Mouse (Mus musculus): ENCODE results near the gene Rrbp1.

The Rrbp1 gene

DNA sequence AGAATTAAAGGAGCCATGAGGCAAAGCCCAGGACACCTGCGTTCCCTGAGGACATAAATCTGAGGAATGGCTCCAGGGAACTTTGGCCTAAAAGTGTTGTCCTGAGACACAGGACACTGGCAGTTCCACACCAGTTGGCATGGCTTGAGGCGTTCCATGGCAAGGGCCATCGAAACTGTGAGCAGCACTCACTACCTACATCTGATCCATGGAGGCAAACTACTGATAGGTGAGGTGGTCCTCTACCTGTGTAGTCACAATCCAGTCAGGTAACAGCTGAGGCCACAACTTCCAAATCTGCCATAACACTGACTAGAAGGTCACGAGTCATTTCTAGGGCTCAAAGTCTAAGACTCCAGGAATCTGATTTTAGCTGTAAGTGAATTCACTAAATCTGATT is 55.3 kb downstream of the Rrbp1 start:
- DNase-seq (ENCODE audit: extremely low read depth, low read depth, low spot score), result no peak

DNA sequence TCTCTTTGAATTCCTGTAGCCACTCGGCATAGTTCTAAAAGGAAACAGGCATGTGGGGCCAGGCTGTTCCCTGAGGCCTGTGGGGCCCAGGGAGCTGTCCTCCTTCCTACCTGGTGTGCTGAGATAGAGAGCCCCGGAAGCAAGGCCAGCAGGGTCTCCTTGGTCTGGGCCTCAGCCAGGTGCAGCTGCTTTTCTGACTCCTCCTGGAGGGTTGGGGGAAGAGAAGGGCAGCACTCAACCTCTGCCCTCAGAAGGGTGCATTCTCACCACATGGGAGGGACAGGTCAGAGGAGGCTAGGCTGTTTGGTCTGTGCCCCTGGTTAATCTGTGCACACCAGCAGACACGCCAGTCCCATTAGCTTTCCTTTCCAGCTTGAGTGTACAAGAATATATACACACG is 56.1 kb downstream of the Rrbp1 start:
- DNase-seq (ENCODE audit: extremely low read depth, low read depth, low spot score), result no peak

DNA sequence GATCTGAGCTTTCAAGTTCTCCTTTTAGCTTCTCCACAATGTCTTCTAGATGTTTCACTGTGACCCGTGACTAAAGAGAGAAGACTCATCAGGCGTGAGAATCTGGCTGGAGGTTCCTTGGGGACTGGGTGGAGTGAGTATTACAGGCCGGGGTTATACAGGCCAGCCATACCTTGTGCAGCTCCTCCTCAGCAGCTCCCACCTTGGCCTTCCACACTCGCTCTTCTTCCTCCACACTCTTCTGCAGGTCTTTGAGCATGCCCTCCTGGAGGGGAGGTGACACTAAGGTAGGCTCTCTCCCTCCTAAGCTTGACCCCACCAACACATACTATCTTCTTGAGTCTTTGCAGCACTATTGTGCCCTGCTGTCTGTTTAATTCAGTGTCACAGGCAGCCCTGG is 57.1 kb downstream of the Rrbp1 start:
- DNase-seq (ENCODE audit: extremely low read depth, low read depth, low spot score), result no peak

DNA sequence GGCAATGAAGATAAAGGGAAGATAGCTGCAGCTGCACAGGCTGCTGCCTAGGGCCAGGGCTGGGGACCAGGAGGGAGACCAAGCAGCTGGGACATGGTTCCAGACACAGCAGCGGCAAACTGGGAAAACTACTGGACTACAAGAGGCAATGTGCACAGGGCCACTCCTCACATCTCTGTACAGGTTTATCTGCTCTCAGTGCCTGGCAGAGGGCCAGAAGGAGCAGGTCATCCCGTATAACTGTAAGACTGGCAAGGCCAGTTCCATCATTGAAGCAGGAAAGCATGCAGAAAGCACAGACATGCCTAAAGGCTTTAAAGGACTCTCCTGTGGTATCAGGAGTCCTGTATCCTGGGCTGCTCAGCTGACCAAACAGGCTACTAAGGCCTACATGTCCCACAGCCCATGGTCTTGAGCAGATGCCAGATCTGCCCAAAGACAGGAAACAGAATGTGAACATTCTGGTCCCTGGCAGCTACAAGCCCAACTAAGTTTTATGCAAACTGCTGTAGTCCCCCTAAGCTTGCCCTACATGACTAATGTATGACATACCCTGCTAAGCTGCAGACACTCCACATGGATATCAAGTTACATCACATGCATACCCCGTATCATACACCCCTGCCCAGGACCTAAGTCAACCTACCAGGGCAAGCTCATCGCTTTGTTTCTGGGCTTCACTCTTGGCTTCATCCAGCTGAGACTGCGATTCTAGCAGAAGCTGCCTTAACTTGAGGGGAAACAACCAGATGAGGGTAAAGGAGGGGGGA is 59.3 kb downstream of the Rrbp1 start:
- DNase-seq (ENCODE audit: extremely low read depth, low read depth, low spot score), result no peak

DNA sequence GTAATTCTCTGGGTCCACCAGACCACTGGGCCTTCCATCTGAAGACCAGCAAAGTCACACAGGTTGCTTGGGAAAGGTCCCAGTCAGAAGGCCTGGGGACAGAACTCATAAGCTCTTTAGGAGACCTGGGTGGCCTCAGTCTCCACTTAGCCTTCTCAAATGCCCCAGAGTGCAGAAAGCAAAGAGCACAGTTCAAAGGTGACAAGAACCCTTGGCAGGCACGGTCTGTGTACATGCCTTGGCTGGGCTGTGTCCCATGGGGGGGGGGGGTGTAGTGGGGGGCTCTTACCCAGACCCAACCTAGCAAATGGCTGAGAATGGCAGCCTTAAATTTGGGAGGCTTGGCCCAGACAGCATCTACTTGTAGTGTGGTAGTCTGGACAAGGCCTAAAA is 60.0 kb downstream of the Rrbp1 start:
- no peak for DNase-seq (ENCODE audit: extremely low read depth, low read depth, low spot score)

DNA sequence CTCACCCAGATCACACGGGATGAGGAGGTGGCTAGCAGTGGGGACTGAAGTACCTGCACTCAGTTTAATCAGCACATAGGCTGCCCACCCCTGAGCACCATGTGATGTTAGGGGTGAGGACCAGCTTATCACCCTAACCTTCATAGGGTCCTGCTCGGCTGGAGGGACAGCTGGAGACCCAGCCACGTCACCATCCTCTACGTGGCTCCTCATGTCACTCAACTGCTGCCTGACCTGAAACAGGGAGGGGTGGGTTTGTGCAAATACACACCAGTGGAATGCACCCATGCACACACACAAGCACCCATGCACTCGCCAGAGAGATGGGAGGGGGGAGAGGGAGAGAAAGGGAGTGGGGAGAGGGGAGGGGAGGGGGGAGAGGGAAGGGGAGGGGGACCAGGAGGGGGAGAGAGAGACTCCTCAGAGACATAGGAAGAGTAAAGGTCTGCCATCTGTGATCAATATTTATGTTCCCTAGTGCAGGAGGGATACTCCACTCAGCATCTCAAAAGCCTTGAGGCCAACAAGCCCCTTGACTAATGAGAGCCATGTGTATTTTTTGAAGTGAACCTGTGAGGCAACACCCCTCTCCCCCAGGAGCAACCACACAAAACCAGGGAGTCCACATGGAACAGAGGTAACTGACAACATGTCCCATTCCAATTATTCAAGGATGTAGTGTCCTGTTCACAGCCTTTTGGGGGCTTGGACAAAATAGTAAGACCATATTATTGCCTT is 60.6 kb downstream of the Rrbp1 start:
- no peak for DNase-seq (ENCODE audit: extremely low read depth, low read depth, low spot score)

DNA sequence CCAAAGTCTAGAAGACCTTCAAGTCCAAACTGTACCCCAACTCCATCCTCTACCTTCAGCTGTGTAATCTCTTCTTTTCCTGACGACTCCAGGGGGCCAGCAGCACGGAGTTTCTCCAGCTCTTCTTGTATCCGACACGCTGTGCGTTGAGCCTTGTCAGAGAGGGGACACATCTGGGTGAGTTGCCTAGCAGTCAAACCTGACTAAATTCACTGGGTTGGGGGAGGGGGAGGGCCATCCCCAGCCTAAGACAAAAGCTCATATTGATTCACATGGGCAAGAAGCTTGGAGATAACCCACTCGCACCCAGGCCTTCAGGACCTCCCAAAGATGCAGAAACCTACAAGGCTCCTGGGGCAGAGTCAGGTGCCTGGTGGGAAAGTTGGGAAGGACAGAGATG is 61.8 kb downstream of the Rrbp1 start:
- no peak for DNase-seq (ENCODE audit: extremely low read depth, low read depth, low spot score)

DNA sequence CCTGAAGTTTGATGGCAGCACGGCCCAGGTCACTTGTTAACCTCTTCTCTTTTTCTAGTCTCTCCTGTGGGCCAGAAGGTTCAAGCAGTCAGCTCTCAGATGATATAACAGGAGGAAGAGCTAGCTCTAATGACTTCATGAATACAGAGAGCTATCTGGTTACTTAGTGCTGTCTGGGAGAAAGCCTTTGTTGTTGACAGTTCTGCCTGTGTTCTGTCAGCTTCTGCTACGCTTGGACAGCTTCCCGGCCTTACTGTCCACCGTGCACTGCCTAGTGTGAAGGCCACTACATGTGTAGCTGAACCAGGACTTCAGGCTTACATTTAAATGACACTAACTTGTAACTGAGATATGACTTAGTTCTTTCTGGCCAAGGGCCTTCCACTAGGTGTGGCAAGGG is 62.6 kb downstream of the Rrbp1 start:
- no peak for DNase-seq (ENCODE audit: extremely low read depth, low read depth, low spot score)

DNA sequence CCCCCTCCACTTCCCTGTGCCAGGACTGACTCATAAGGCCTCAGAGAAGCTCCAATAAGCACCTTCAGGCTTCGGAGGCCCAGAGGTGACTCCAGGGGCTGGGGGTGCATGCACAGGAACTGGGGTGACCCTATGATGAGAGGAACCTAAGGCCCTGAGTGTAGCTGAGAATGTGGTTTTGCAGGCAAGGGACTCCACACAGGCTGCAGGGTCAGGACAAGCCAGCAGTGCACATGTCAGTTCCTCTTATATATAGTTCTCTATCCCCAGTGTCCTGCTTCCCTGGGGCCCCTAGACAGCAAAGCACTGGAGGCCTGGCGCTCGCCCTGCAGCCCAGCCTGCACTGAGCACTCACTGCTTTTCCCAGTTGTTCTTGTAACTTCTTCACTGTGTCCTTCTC is 63.1 kb downstream of the Rrbp1 start:
- DNase-seq (ENCODE audit: extremely low read depth, low read depth, low spot score), result no peak

DNA sequence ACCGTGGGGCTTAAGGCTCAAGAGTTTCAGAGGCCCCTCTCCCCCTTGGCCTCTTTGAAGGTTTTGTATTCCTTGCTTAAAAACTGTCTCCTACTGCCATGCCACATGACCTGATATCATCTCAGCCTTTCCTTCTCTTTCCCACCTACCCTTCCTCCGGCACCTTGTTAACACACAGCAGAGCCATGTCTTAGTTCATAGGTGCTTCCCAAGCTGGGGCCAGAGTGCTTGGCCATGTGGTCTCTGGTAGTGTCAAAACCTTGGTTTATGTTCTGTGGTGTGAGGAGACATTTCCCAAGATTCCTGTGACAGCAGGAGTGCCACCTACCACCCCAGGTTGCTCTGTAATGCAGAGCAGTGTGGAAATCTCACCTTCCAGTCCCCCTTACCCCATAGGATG is 64.7 kb downstream of the Rrbp1 start:
- no peak for DNase-seq (ENCODE audit: extremely low read depth, low read depth, low spot score)

DNA sequence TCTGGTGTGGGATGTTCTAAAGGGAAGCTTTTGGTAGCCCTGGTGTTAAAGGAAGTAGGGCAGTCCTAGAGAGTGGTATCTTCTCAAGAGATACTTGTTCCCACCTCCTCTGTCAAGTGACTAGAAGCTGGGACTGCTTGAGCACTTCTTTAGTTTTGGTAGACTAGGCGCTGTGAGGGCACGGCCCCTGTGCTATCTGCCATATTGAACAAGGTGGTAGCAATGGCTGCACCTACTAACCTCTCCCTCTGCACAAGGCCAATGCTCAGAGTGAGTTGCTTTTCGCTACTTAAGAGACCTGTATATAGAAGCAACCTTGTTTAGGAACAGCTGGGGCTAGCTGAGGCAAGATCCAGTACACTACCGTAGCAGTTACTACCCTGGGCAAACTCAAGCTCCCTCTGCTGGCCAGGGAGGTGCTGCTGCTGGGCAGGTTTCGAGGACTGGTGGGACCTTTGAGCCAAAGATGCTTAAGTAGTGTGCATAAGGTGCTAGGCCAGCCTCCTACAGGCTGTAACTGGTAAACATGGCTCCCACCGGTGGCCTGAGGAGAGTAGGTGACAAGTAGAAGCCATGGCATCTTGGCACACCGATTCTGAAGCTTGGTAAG is 65.5 kb downstream of the Rrbp1 start:
- no peak for DNase-seq (ENCODE audit: extremely low read depth, low read depth, low spot score)

DNA sequence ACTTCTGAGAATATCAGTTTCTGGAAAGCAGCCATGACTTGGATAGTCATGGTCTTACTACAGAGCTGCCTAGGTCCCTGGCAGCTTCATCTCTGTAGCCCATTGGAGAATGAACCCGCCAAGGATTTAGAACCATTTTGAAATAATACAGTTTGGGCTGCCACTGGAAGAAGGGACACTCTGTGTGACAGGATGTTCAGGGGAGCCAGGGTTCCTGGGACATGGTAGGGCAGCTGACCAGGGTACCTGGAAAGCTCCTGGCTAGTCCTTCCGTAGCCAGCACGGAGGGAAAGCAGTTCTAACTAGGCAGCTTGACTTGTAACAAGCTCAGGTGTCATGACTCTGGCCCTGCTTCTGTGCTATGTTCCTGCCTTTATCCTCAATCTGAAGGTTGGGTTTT is 66.3 kb downstream of the Rrbp1 start:
- no peak for DNase-seq (ENCODE audit: extremely low read depth, low read depth, low spot score)

DNA sequence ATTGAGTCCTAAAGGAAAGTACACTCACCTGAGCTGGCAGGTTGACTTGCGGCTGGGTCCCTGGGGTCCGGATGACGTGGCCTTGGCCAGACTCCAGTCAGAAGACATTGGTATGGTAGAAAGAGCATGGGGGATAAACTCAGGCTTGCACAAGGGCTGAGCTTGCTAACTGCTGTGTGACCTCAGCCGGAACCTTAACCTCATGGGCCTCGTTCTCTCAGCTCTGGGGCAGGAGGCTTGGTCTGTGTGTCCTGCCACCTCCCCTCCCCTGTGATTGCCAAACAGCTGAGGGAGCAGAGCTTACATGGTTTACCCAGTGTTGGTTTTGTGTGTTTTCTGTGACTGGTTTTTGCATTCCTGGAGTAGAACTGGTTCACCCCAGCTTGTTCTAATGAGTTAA is 70.7 kb downstream of the Rrbp1 start:
- DNase-seq (ENCODE audit: extremely low read depth, low read depth, low spot score), result no peak

DNA sequence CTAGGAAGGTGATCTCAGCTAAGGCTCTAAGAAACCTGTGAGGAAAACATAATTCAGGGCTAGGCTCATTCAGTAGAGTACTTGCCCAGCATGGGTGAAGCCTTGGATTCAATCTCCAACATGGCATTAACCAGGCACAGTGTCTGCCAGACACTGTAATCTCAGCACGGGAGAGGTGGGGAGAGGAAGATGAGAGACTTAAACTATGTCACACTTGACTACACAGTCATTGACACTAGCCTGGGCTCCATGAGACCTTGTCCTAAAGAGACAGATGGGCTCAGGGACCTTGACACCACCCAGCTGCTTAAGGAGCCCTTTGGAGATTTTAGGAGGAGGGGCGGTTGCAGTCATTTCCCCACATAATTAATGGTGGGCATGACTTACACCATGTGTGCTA is 73.2 kb downstream of the Rrbp1 start:
- no peak for DNase-seq (ENCODE audit: extremely low read depth, low read depth, low spot score)

DNA sequence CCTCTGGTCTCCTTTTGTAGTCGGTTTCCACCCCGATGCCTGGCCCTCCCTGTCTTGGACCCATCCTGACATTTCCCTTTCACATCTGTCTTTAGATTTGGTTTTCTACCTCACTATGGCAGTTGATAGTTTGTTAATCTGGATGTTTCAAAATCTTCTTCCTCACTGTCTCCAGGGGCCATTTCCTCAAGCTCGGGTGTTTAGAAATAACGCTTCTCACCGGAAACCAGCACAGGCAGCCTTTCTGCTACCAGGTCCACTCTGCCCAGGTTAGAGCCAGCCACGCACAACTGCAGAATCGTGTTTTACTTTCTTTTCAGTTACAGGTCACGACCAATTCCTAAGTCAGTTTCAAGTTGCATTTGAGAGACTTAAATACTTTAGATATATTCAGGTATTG is 76.6 kb downstream of the Rrbp1 start:
- no peak for DNase-seq (ENCODE audit: extremely low read depth, low read depth, low spot score)

DNA sequence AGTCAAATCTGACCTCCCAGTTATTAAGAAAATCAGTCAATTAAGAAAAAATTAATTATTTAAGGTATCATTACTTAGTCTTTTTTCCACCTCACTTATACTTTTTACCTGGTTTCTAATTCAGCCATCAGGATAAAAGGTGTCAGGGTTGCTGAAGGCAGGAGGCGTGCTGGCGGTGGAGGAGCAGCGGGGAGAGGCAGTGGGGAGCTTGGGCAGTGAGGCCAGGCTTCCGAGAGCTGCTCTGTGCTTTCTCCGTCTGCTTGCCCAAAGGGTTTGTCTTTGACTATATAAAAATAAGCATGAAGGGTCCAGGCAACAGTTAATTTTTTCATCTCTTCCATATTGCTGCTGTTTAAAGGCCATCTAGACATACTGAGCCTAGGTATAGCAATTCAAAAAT is 77.5 kb downstream of the Rrbp1 start:
- DNase-seq (ENCODE audit: extremely low read depth, low read depth, low spot score), result no peak

DNA sequence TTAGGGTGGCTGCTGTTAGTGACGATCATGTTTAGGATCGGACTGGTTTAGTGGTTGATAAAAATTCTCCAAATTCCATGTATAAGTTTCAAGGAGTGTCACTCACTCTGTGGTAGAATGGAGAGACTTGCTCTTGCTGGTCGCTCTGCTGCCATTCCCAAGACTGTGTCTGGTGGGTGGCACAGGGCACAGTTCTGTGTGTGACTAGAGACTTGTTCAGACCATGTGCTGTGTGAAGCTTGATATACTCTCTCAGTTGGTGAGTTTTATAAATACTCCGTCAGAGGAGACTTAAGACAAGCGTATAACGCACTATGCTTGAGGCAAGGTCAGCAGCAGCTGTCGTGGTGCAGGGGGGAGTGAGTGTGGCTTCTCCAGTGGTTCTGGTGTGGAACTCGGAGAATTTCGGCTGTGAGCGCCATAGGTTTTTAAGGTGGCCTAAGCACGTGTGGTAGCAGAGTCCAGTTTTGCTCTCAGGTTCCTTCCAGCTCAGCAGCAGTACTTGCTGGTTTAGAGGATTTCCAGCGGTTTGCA is 78.7 kb downstream of the Rrbp1 start:
- DNase-seq (ENCODE audit: extremely low read depth, low read depth, low spot score), result no peak

DNA sequence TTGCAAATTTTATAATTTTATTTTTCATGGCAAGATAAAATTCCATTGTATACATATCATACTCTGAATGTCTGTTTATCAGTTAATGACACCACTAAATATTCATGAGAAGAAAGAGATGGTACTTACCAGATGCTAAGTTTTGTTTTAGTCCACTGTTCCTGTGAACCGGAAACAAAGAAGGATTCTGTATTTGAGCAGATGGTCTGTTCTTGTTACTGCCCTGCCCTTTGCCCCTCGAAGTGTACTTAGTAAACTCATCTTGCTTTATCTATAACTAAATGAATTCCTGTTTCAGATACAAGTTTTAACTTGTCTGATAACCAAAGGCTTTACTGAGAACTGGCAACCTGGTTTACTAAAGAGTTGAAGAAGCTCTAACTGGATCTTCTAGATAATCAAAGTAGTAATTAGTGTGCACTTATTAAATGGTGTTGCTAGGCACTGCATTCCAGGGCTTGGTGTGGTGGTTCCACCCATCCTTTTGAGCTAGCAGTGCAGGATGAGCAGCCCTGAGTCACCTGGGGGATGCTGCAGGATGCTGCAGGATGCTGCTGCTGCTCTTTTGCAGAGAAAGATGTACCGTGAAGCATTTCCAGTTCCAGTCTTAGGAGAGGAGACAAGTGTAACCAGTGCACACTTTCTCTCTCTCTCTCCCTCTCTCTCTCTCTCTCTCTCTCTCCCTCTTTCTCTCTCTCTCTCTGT is 81.3 kb downstream of the Rrbp1 start:
- DNase-seq (ENCODE audit: extremely low read depth, low read depth, low spot score), result no peak

DNA sequence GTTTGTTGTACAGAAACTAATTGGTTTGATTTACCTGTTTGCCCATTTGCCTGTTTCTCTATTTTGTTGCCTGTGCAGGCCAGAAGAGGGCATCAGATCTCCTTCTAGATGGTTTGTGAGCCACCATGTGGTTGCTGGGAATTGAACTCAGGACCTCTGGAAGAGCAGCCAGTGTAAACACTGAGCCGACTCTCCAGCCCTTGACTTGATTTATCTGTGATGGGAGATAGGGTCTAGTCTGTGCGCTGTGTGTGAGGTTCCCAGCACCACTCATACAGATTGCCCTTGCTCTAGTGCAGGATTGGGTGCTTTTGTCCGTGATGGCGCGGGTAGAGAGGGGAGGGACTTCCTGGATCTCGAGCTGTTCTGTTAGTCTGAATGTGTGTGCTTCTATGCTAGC is 85.2 kb downstream of the Rrbp1 start:
- no peak for DNase-seq (ENCODE audit: extremely low read depth, low read depth, low spot score)

DNA sequence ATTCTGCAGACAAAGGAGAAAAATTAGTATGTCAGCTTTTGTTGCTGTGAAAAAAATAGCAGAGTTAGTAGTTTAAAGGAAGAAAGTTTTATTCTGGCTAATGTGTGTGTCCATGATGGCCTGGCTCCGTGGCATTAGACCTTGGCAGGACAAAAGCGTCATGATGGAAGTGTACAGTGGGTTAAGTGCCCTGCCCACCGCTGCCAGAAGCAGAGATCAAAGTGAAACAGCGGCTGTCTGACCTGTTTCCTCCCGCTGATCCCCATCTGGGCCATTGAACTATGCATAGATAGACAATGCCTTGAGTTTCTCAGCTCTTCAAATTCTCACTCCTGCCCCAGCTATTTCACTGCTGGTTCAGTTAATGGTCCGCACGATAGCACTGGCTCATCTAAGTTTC is 87.0 kb downstream of the Rrbp1 start:
- no peak for DNase-seq (ENCODE audit: extremely low read depth, low read depth, low spot score)

DNA sequence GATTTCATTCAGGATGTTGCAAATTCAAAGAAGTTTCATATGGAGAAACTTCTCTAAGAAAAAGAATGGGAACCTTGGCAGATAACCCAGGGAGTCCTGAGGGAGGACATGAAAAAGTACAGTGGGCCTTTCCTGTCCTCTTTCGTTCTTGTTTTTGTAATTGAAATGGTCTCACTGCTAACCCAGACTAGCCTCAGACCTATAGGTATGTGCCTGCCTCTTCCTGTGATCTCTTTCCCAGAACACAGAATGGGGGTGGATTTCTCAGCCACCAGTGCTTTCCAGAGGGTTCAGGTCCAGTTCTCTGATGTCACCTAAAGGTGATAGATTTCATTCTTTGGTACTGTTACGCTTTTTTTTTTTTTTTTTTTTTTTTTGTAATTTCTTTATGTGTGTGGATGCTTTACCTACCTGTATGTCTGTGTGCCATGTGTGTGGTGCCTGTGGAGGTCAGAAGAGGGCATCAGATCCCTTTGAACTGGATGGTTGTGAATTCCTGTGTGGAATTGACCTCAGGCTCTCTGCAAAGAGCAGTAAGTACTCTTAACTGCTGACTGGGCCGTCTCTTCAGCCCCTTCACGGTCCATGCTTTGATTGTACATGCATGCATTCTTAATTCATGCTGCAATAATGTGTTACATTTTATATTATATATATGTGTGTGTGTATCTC is 92.1 kb downstream of the Rrbp1 start:
- DNase-seq (ENCODE audit: extremely low read depth, low read depth, low spot score), result no peak

Measured in fat pad, adult 2 months (tissue).